Mouse (Mus musculus) testis, postnatal 14 days (tissue): Measurements from ENCODE around the gene Mylk.
A peak's percentile ranks its signal among the peaks of the same experiment; 100 is the strongest.

ENCODE experiments used
- DNase-seq: peaks from one replicate; pipeline ENCODE4 v3.0.0; 2021; ENCODE audit warnings: low spot score

The Mylk gene

GRCm38 (mm10) chr16:34902761-34903160, 157.8 kb downstream of the Mylk start:
- DNase-seq: no peak

DNA sequence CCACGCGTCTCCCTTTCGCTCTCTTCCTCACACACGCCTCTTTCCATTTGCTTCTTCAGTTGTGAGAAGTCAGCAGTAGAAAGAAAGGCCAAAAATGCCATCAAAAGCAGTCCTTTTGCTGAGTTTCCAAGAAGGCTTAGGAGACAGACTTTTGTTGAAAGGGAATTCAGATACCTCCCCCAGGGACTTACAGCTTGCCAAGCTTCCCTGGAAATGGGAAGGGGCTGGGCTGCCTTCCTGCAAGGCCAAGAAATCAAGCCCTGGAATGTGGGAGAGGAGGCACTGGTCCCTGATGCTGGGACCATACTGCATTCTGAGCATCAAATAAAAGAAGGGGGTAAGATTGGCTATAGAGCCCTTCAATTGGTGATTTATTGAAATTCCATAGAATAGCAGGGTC, 159.9 kb downstream of the Mylk start:
- no peak for DNase-seq

DNA sequence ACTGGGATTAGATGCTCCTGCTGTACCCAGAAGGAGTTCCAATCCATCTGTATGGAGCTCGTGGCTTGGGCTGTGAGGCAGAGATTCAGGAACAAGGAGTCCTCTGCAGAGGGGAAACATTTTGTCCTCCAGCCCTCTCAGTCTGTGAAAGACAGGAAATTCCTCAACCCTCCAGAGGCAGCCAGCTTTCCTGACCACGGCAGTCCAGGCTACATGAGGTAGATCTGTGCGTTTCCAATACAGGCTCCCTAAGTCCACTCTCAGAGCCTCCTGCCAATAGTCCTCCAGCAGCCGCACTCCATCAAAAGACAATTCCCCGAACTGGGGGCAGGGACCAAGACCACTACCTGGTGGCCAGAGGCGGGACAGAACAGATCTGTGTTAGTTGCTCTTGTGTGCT, 164.4 kb downstream of the Mylk start:
- peak; percentile 51 for DNase-seq

- no peak for DNase-seq
Measured at GRCm38 (mm10) chr16:34917373-34917900, 172.4 kb downstream of the Mylk start.

GRCm38 (mm10) chr16:34920182-34920581, 175.2 kb downstream of the Mylk start:
- no peak for DNase-seq

GRCm38 (mm10) chr16:34920868-34921267, 175.9 kb downstream of the Mylk start:
- DNase-seq: no peak

DNA sequence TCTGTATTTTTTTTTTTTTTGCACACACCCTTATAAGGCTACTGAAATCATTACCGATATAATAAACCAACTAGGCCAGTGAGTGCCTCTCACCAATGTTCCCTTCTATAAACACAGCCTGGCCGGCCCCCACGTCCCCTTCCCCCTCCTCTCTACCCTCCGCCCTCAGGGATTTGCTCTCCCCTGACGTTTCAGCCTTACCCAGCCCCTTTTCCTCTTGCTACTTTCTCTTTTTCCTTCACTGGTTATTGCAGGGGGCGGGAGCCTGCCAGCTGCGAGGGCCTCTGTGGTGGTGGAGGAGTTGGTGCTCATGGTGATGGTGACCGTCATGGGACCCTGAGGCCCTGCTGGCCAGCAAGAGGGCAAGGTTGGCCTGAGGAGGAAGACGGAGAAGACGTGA, 176.3 kb downstream of the Mylk start:
- DNase-seq: peak; percentile 44

DNA sequence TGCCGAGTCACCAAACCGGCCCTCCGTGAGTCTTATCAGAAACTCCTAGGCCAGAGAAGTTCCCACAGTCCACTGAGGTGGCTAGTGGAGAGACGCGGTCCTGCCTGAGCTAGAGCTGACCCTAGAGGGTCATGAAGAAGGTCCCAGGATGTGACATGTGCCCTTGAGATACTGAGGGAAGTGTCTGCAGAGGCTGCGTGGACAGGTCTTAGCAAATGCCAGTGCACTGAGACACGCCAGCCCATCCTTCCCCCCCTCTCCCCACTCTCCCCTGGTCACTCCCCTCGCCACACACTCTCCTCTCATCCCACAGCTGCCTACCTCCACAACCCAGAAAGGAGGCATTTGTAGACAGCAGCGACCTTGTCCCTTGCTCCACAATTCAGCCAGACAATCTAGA, 178.6 kb downstream of the Mylk start:
- no peak for DNase-seq

GRCm38 (mm10) chr16:34924324-34924723, 179.3 kb downstream of the Mylk start:
- DNase-seq: no peak

- DNase-seq: peak; percentile 56
Measured at GRCm38 (mm10) chr16:34924937-34925618, 180.1 kb downstream of the Mylk start.

- DNase-seq: no peak
Measured at GRCm38 (mm10) chr16:34926531-34927435, 181.8 kb downstream of the Mylk start.

DNA sequence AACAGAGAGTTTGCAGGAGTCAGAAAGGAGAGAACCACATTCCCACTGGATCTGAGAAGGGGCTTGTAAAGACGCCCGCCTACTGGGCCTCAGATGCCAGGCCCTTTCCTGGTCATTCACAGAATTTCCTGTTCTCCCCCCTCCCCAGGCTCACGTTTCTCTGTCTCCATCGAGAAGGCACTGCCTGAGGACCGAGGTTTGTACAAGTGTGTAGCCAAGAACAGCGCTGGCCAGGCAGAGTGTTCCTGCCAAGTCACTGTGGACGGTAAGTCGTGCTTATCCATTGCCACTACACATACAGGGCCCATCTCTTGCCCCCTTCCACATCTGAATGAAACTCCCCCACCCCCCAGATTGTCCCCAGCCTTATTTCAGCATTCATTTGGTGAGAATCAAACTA, 184.7 kb downstream of the Mylk start:
- no peak for DNase-seq

DNA sequence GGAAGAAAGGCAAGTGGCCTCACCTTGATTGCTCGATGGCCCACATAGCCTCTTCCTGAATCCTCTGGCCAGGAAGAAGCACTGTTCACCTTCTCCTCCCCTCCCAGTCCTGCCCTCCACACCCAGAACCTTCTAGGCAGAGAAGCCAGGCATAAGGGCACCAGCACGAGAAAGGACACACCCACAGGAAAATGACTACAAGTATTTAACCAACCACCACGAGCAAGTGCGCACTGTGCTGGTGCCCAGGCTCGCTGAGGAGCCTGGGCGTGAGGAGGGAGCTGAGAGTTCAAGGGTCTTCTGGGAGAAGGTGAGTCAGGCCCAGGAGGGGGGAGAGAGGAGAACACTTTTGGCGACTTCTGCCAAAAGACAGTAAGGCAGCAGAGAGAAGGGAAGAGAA, 185.1 kb downstream of the Mylk start:
- DNase-seq: no peak

GRCm38 (mm10) chr16:34931306-34931705, 186.3 kb downstream of the Mylk start:
- no peak for DNase-seq

DNA sequence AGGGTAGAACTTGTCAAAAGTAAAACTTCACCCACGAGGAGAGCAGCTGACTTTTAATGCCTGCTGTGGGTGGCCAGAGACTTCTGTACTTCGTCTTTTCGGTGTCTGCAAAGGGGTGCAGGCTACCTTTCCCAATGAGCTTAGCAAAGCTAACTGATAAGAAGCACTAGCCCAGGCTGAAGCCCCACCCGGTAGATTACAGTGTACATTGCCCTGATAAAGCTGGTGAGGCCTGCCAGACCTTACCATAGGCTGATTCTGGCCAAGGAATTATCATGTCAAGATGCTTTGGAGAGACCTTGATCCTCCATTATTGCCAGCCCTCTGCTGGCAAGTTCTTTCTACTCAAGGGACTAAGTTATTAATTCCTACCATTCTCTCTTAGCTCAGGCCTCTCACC, 188.2 kb downstream of the Mylk start:
- DNase-seq: no peak

- DNase-seq: no peak
Measured at GRCm38 (mm10) chr16:34934486-34934885, 189.5 kb downstream of the Mylk start.

GRCm38 (mm10) chr16:34935514-34936338, 190.7 kb downstream of the Mylk start:
- no peak for DNase-seq

GRCm38 (mm10) chr16:34936339-34936810, 191.4 kb downstream of the Mylk start:
- no peak for DNase-seq

GRCm38 (mm10) chr16:34937611-34938010, 192.6 kb downstream of the Mylk start:
- DNase-seq: no peak

DNA sequence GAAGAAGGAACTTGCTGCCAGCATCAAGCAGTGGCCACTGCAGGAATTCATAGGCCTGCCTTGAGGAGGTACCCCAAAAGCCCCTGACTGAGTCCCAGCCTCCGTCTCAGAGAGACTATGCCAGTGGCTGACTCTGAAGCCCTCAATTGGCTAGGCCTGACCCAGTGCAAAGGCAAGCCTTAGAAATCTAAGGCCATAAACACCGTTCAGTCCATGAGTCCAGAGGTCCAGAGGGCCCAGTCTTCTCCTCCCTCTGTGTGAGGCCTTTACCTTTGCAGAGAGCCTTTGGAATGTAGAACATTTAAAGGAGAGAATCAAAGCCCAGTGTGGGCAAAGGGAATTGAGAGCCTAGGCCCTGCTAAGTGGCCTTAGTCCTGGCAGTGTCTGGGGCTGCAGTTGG, 193.2 kb downstream of the Mylk start:
- no peak for DNase-seq

- DNase-seq: no peak
Measured at GRCm38 (mm10) chr16:34939951-34940350, 194.9 kb downstream of the Mylk start.

DNA sequence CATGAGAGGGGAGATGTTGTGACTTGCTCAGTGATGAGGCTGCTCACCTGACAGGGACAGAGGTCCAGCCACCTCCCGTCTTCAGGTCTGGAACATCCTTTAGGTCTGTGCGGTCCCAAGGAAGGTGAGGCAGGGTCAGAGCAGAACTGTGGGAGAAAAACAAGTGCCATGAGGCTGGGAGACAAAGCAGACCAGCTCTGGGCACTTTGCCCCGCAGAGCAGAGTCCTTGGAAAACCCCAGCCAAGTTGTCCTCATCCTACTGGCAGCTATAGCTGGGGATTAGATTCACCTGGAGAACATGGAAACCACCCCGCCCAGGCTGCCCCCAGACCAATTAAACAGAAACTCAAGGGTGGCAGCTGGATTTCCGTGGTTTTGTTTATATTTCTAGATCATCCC, 195.4 kb downstream of the Mylk start:
- DNase-seq: no peak
